Mouse (Mus musculus) right cerebral cortex, postnatal 36 days (tissue): ENCODE data around the gene Phlpp2.

ENCODE experiments used
- DNase-seq, 2 experiments: peaks; one replicate each; pipeline ENCODE4 v3.0.0; 2022; ENCODE audit warnings: low spot score in 2 of 2, mixed read lengths in 1 of 2

Phlpp2 gene

GRCm38 (mm10) chr8:109962896-109963295 lies 94.6 kb downstream of the Phlpp2 start:
- DNase-seq: no peak

- no peak for DNase-seq
These were observed 95.1 kb downstream of the Phlpp2 start for GRCm38 (mm10) chr8:109963421-109963820.

DNA sequence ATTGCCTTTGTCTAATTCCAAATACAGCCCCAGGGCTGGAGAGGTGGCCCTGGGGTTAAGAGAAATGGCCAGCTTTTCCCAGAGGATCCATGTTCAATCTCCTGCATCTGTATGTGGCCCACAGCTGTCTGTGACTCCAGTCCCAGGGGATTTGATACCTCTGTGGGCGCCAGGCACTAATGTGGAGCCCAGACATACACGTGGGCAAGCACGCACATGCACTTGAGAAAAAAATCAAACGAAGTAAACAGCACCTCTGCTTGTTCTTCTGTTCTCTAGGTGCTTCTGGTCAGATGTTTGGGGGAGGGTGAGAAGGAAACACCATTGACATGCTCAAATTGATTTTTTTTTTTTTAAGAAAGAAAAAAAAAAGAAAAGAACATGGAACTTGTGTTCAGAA lies 95.8 kb downstream of the Phlpp2 start:
- DNase-seq: no peak

- no peak for DNase-seq
These were observed 100.5 kb downstream of the Phlpp2 start for GRCm38 (mm10) chr8:109968837-109969236.

- no peak for DNase-seq
These were observed 102.0 kb downstream of the Phlpp2 start for GRCm38 (mm10) chr8:109970323-109970722.

- DNase-seq: no peak
These were observed 104.6 kb downstream of the Phlpp2 start for GRCm38 (mm10) chr8:109972901-109973300.

DNA sequence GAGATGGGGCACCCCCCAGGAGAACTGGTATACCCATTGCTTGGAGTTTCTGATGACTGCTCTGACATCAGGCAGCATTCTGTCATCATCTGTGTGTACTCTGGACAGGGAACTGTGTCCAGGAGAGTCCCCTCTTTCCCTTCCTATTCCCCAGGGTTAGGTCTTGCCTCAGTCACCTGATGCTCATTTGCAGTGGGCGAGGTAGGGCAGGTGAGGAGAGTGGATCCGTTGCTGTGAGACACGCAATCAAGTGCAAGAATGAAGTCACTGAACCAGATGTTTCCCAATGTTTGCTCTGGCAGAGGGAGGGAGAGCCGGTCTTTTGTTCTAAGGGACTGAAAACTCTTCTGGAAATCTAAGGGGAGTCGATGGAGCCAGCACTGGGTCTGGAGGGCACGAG lies 111.0 kb downstream of the Phlpp2 start:
- no peak for DNase-seq

DNA sequence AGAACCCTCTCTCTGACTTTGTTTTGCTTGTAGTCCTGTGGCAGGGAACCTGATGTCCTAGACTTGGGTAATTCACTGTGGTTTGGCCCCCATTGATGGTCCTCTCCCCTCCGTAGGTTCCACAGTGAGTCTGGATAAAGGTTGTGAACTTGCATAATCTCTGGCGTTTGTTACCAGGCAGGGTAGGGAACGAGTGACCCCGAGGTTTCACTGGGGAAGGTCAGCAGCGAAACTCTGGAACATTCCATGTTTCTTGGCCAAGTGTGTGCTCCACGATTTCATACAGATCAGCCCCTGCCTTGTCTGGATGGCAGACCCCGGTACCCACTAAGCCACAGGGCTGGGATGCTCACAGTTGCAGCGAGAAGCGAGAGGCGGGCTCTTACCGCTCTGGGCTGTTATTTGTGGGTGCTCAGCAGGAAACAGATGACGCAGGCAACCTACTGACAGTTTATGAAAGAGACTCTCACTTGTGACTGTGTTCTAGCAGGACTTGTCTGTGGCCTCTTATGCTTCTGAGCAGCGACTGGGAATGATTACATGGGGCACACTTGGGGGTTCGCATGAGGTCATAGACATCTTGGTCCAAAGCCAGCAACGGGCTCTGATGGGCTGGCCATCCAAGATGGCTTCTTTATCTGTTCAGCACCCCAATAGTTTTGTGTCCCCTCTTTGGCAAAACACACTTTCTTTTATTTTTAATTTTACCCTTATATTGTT lies 114.2 kb downstream of the Phlpp2 start:
- DNase-seq: no peak

DNA sequence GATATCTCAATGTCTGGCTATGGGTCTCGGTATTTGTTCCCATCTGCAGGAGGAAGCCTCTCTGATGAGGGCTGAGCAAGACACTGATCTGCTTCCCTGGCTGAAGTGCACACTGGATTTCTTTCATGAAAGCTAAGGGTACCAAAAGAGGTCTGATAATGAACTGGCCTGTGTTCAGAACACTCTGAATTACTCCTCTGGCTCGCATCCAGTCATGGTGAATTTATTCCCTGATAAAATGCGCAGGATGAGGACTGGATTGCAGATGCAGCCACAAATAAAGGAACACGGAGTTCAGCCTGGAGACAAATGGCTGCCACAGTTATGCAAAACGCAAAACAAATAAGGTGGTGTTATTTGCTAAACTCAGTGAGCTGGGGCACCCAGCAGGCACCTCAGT lies 115.6 kb downstream of the Phlpp2 start:
- peak in 1 of 2 experiments; percentile 16 for DNase-seq

DNA sequence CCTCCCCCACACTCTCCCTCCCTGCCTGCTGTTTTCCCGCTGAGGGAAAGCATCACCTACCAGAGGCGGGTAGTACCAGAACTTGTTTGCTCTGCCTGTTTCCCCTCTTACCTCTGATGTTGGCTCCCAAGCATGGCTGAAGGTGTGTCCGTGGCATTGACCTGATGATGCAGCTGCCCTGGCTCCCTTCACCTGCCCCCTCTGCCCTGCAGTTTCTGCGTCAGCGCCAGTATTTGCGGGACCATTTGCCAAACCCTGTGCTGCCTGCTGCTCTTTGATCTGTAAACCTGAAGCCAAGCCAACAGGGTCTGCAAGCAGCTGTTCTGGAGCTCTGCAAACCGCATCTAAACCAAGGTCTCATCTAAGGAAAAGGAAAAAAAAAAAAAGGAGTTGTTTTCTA lies 118.0 kb downstream of the Phlpp2 start:
- DNase-seq: no peak

DNA sequence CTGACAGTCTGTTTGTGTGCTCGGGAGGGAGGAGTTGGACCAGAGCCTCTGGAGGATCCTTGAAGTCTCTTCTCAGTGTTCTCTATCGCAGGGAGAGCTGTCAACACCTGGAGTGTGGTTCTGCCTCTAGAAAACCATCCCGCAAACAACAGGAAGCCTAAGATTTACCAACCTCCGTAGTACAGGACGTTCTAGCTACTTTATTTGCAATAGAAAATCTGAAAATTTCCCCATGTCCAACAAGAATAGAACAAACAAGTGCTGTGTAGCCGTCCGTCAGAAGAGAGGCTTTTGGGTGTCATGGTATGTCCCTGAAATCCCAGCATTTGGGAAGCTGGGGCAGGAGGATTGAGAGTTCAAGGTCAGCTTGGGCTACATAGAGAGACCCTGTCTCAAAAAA lies 119.4 kb downstream of the Phlpp2 start:
- DNase-seq: no peak

GRCm38 (mm10) chr8:109989151-109989550 lies 120.8 kb downstream of the Phlpp2 start:
- no peak for DNase-seq

DNA sequence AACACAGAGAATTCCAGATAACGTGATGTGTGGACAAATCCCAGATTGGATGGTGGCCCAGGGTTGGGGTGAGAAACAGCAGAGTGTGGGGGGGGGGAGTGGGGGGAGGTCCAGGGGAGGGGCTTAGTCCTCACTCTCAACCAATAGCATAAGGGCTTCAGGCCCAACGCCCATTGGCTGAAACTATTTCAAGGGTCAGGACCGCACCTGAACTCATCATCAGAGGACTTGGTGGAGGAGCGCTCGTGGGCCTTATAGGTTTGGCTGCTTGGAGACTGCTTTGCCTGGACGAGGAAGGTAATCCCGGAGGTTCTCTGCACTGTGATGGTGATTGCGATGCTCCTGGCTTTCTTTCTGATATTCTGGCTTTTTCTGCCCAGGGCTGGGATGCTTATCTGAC lies 121.9 kb downstream of the Phlpp2 start, which contains the start of gene Tat:
TSS of gene Tat (plus strand) at position 214 of the 400 bp plus-strand sequence.
- DNase-seq: no peak

DNA sequence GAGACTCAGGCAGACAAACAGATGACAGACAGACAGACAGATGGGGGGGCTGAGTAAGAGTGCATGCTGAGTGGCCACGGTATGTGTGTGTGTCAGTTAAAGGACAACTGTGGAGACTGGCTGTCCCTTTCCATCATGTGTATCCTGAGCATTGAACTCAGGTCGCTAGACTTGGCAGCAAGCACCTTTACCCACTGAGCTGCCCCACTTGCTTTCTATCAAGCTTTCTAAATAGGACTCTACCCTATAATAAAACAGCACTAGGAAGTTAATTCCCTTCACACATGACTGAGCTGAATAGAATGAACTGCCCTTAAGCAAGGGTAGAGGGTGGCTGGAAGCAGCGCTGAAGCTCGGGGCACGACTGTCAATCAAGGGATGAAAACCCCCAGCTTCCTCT lies 123.8 kb downstream of the Phlpp2 start:
- DNase-seq: no peak

GRCm38 (mm10) chr8:109992951-109993350 lies 124.6 kb downstream of the Phlpp2 start:
- no peak for DNase-seq
